Mouse (Mus musculus) midbrain, embryonic 15.5 days (tissue): ENCODE data around the gene Cct4. TPM values are rescaled to one million over a fixed set of nuclear protein-coding genes. Genes with fewer than 3 reads are reported as not detected.
A peak's percentile ranks its signal among the peaks of the same experiment; 100 is the strongest.

Experiments used
- ATAC-seq: fragments of 200-750 bp; cut with Nextera tagmentation; replicated peaks from 2 replicates; pipeline ENCODE4 v1.8.0; 2017; ENCODE audit warnings: moderate TSS enrichment
- H3K27ac ChIP-seq: fragments of 300-500 bp; sonication (generic); 2 replicates; pipeline ENCODE4 v1.5.1; 2015; ENCODE audit warnings: mild to moderate bottlenecking, inconsistent platforms
- H3K27me3 ChIP-seq: fragments of 300-500 bp; sonication (generic); replicated peaks from 2 replicates; pipeline ENCODE4 v1.6.1; 2015; ENCODE audit warnings: inconsistent platforms
- H3K36me3 ChIP-seq: fragments of 300-500 bp; sonication (generic); replicated peaks from 2 replicates; pipeline ENCODE4 v1.6.1; 2015; ENCODE audit warnings: inconsistent platforms
- H3K4me1 ChIP-seq: fragments of 300-500 bp; sonication (generic); 2 replicates; pipeline ENCODE4 v1.6.1; 2015; ENCODE audit warnings: inconsistent platforms
- H3K4me2 ChIP-seq: fragments of 300-500 bp; sonication (generic); 2 replicates; pipeline ENCODE4 v1.6.1; 2015; ENCODE audit warnings: inconsistent platforms, mild to moderate bottlenecking, moderate library complexity
- H3K4me3 ChIP-seq: fragments of 300-500 bp; sonication (generic); 2 replicates; pipeline ENCODE4 v1.5.1; 2015; ENCODE audit warnings: mild to moderate bottlenecking, inconsistent platforms
- H3K9ac ChIP-seq: fragments of 300-500 bp; sonication (generic); 2 replicates; pipeline ENCODE4 v1.6.1; 2015; ENCODE audit warnings: mild to moderate bottlenecking, inconsistent platforms
- H3K9me3 ChIP-seq: fragments of 300-500 bp; sonication (generic); 2 replicates; pipeline ENCODE4 v1.6.1; 2016; ENCODE audit warnings: inconsistent platforms
- WGBS: fragments of 180-500 bp; shearing (Covaris S2); methylation state at CpG from one replicate; pipeline ENCODE4 v1.1.7; 2015; ENCODE audit warnings: mixed read lengths; 5-methylcytosine and 5-hydroxymethylcytosine counted together
- polyA plus RNA-seq: library from polyadenylated mRNA; unstranded; fragments of >200 nt; fragmentation: Nextera tagmentation; extraction: Ambion mirVana; gene quantifications from 2 replicates; pipeline ENCODE4 v1.2.1, GENCODE M21; 2015

Gene Cct4
- polyA plus RNA-seq, 1 experiment from 2014 or later: 275 TPM

DNA sequence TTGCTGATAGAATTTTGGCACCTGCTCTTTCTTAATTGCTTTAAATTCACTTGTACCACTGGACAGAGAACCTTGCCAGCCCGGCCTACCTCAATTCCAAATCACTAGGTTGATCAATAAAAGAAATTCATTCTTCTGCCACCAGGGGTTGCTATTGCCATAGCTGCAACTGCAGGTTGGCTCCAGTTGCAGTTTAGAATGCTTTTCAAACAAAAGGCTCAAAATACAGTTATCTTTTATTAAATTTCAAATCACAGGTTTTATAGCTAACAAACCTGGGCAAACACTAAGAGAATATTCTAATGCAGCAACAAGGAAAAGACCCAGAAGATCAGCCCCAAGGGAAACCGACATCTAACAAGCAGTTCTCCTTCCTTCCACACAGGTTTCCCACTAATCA, 3.0 kb upstream of the Cct4 start:
- H3K27me3 ChIP-seq: no peaks in the 10 kb centered on the region
- no peak overlapping the region for H3K4me2 ChIP-seq
- no peaks in the 10 kb centered on the region for H3K36me3 ChIP-seq
- peaks cover 17% of the 10 kb centered on the region for H3K4me1 ChIP-seq
- H3K4me3 ChIP-seq: no peak overlapping the region
- no peak overlapping the region for H3K9ac ChIP-seq
- peak overlapping the region; percentile 64 for H3K27ac ChIP-seq
- no peaks in the 10 kb centered on the region for H3K9me3 ChIP-seq
- ATAC-seq: no peak
- 59% methylated on average over 2 of the region's 2 CpGs for WGBS

DNA sequence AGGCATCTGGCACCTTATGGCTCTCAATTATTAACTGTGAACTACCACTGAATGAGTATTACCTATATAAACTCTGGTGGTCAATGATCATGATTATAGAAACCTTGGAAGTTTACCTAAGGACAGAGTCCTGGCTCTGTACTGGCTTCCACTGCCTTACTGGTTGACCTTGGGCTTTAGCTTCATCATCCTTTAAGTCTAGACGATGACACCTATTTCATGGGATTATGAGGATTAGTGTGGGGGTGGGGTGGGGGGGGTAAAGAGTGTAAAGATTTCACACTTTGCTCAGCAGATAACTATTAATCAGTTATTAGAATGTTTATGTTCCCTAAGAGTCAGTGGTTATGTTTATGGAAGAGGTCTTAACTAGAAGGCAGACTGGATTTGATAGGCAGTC, 533 bp upstream of the Cct4 start:
- 29% methylated on average over 1 of the region's 1 CpGs for WGBS
- ATAC-seq: peak; percentile 29

DNA sequence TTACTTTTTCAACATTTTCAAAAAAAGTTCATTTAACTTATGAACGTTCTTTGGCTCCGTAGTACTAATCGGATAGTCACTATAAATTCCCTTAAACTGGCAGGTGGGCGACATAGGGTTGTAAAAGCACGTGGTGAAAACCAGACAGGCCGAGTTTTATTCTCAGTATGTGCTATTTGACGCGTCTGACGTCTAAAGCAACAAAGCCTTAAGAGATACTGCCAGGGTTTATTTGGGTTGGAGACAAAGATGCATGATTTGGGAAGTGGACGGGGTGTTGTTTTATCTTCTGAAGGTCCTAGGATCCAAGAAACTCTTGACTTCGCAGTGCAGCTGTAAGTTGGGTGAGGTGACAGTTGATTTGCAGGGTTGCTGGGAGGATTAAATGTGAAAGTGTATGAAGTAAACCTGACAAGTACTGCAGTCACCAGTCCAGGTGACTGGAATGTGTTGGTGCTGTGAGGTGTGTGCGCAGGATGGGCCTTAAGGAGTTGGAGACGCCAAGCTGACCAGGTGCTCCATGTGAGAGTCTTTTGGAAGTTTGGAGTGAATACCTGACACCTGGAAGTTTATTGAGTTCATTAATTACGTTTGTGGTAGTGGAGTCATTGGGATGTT, 1.0 kb downstream of the Cct4 start:
- H3K27ac ChIP-seq: peak overlapping the region; percentile 82; the same call in 1 of the 2 replicates

More for the DNA sequence above, 533 bp upstream of the Cct4 start:
- no peaks in the 10 kb centered on the region for H3K9me3 ChIP-seq
- peak overlapping the region; percentile 76 for H3K9ac ChIP-seq
- peak overlapping the region; percentile 82 for H3K27ac ChIP-seq
- H3K4me3 ChIP-seq: peak overlapping the region; percentile 81
- peaks cover 11% of the 10 kb centered on the region; the same call in 1 of the 2 replicates for H3K36me3 ChIP-seq
- peak overlapping the region; percentile 94 for H3K4me2 ChIP-seq
- H3K4me1 ChIP-seq: peaks cover 14% of the 10 kb centered on the region
- no peaks in the 10 kb centered on the region for H3K27me3 ChIP-seq

DNA sequence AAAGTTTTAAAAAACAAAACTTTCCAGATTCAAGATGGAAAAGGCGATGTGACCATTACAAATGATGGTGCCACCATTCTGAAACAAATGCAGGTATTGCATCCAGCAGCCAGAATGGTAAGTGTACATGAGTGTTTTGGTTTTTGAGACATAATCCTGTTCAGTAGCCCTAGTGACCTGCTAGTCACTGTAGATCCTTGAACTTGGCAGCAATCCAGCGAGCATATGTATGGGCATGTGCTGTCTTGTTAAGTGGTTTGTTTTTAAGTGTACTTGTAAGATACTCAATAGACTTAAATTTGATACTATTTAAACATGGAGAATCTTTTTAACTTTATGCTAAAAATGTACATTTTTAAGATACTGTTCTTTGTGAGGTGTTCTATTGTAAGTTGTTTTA, 4.0 kb downstream of the Cct4 start:
- H3K4me1 ChIP-seq: peaks cover 14% of the 10 kb centered on the region
- WGBS: 93% methylated on average over 2 of the region's 2 CpGs
- no peaks in the 10 kb centered on the region for H3K27me3 ChIP-seq
- H3K4me2 ChIP-seq: no peak overlapping the region
- H3K36me3 ChIP-seq: peaks cover 37% of the 10 kb centered on the region
- no peak overlapping the region for H3K9ac ChIP-seq
- ATAC-seq: no peak
- no peak overlapping the region for H3K27ac ChIP-seq
- H3K9me3 ChIP-seq: no peaks in the 10 kb centered on the region
- no peak overlapping the region for H3K4me3 ChIP-seq

More for the DNA sequence above, 1.0 kb downstream of the Cct4 start:
- WGBS: 12% methylated on average over 14 of the region's 14 CpGs
- Histone ChIP-seq H3K9me3 (no peaks in the 10 kb centered on the region), H3K4me1 (peaks cover 14% of the 10 kb centered on the region), H3K4me2 (peak overlapping the region; percentile 94), H3K9ac (peak overlapping the region; percentile 76), H3K27me3 (no peaks in the 10 kb centered on the region), H3K4me3 (peak overlapping the region; percentile 81), H3K36me3 (peaks cover 24% of the 10 kb centered on the region)
- ATAC-seq: no peak

DNA sequence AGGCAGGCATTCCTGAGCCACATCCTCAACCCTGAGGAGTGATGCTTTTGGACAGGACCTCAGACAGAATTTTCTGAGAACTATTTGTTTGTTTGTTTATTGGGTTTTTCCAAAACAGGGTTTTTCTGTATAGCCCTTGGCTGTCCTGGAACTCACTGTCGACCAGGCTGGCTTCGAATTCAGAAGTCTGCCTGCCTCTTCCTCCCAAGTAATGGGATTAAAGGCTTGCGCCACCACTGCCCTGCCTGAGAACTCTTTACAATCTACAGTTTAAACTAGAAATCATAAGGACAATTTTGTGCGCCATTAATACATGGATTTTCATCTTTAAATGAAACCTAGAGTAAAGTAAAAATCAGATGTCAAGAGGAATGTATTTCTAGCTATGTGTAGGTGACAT, 5.1 kb downstream of the Cct4 start:
- no peaks in the 10 kb centered on the region for H3K27me3 ChIP-seq
- 94% methylated on average over 4 of the region's 4 CpGs for WGBS
- H3K9me3 ChIP-seq: no peaks in the 10 kb centered on the region
- H3K27ac ChIP-seq: no peak overlapping the region
- ATAC-seq: no peak
- peaks cover 49% of the 10 kb centered on the region for H3K36me3 ChIP-seq
- H3K4me3 ChIP-seq: no peak overlapping the region
- H3K4me1 ChIP-seq: peaks cover 14% of the 10 kb centered on the region
- H3K4me2 ChIP-seq: no peak overlapping the region
- H3K9ac ChIP-seq: no peak overlapping the region

DNA sequence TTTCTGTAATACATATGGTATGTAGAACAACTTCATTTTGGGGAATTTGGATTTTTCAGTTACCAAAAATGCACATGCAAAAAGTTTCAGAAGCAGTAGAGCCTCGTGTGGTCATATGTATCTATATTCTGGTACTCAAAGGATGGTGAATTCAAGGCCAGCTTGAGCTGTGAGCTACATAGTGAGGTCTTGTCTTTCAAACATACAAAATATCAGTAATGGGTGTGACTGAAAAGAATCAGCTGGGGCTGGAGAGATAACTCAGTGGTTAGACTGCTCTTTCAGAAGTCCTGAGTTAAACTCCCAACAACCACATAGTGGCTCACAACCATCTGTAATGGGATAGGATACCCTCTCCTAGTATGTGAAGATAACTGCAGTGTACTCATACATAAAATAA, 8.0 kb downstream of the Cct4 start:
- Histone ChIP-seq H3K9me3 (no peaks in the 10 kb centered on the region), H3K36me3 (peaks cover 69% of the 10 kb centered on the region), H3K4me3 (no peak overlapping the region), H3K9ac (no peak overlapping the region), H3K4me2 (no peak overlapping the region), H3K27me3 (no peaks in the 10 kb centered on the region), H3K27ac (no peak overlapping the region), H3K4me1 (no peaks in the 10 kb centered on the region)
- 77% methylated on average over 1 of the region's 1 CpGs for WGBS
- no peak for ATAC-seq

DNA sequence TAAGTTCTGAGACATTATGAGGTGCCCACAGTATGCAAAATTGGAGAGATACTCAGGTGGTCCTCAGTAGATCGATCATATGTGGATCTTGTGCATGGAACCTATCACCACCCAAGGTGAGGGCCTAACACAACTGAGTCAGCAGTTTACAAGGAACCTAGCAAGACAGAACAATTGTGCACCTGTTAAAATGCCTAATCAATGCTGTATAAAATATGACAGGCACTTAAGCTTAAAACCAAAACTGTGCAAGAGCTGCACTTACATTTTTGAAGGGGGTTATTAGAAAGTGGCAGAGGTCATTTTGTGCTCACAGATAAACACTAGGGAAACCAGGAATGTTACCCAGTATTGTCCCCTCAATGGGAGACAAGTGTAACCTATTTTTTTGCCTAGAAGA, 15.0 kb downstream of the Cct4 start:
- Histone ChIP-seq H3K4me2 (no peak overlapping the region), H3K9ac (no peak overlapping the region), H3K36me3 (peaks cover 38% of the 10 kb centered on the region), H3K9me3 (no peaks in the 10 kb centered on the region), H3K4me1 (peaks cover 7% of the 10 kb centered on the region), H3K4me3 (no peak overlapping the region), H3K27ac (no peak overlapping the region), H3K27me3 (no peaks in the 10 kb centered on the region)
- ATAC-seq: no peak
- WGBS: 94% methylated on average over 1 of the region's 1 CpGs

DNA sequence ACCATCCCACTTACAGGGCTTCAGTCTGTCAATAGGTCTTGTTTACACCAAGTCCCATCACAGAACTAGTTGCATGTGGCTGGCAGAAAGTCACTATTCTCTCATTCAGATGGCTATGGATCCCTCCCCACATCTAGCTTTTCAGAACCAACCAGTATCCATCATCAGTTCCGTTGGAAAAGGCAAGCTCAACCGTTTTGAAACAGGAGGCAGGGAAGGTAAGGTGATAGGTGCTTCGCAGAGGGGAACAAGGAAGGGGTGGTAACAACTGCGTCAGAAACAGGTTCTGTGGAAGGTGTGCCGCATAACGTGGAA, 16.8 kb downstream of the Cct4 start:
- H3K36me3 ChIP-seq: peaks cover 22% of the 10 kb centered on the region
- no peaks in the 10 kb centered on the region for H3K27me3 ChIP-seq
- peaks cover 7% of the 10 kb centered on the region for H3K4me1 ChIP-seq
- WGBS: 7% methylated on average over 6 of the region's 6 CpGs
- H3K9me3 ChIP-seq: no peaks in the 10 kb centered on the region
- peak; percentile 61 for ATAC-seq
- peak overlapping the region; percentile 50 for H3K9ac ChIP-seq
- peak overlapping the region; percentile 95 for H3K27ac ChIP-seq
- peak overlapping the region; percentile 51 for H3K4me3 ChIP-seq
- peak overlapping the region; percentile 61 for H3K4me2 ChIP-seq

DNA sequence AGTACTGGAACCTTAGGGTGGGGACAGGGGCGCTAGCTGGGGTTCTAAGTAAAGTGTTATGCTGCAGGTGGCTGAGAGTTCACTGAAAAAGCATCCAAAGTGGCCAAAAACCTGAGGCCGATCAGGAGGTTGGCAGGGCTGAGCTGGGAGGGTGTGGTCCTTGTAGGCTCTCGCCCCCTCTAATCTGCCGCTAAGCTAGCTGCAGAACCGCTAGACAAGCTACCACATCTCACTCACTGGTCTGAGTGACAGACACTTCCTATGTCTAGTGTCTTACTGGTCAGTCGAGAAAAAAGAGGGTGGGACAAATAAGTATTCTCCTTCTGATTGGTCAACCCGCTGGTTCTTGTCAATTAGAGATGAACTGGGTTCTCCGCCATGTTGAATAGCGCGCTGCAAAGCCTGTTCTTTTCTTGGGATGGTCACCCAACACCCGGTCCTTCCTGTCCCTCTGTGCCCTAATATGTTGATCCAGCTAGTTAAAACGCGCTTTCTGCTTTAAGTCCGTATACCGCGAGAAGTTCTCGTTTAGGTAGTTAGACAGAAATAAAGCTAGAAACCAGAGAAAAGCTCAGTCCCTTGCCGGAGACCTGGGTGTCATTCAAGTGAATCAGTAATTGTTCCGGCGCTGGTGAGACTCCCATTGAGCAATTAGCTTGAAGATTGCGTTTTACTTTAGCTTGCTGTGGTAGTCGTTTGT, 17.3 kb downstream of the Cct4 start, which contains the start of gene Fam161a:
Gene Fam161a, plus strand, starts transcription at position 51 of the 700 bp plus-strand sequence.
- Histone ChIP-seq H3K36me3 (peaks cover 17% of the 10 kb centered on the region), H3K27me3 (no peaks in the 10 kb centered on the region), H3K4me2 (peak within 1 kb of the TSS; percentile 61), H3K27ac (peak within 1 kb of the TSS; percentile 95), H3K4me3 (peak within 1 kb of the TSS; percentile 51), H3K9ac (peak within 1 kb of the TSS; percentile 64), H3K9me3 (no peaks in the 10 kb centered on the region), H3K4me1 (peaks cover 7% of the 10 kb centered on the region)
- ATAC-seq: peak; percentile 97
- WGBS: 2% methylated on average over 22 of the region's 22 CpGs

DNA sequence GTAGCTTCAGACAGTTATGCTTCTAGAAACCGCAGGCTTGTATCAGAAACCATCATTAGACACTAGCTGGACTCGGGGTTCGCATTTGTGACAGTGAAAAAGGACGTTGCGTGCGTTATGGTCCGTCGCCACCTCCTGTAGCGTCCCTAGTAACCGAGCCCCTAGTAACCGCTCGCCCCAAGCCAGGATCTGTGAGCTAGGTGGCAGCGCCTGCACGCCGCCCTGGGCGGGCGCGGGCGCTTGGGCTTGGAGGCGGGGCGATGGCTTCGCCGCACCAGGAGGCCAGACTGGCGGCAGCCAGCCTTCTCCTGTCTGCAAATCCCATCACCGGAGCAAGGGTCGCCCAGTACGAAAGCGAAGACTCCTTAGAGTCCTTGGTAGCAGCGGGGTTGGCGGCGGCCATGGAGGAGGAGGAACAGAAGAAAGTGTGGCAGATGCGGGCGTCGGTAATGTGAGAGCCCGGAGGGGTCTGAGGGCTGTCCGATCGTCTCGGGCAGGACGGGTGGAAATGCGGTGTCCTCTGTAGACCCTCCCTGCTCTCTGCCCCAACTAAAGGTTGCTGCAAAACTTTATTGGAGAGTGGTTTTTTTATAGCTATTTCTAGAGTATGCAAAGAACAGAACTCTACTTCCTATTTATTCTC, 18.0 kb downstream of the Cct4 start:
- WGBS: under 1% methylated on average over 40 of the region's 40 CpGs
- no peaks in the 10 kb centered on the region for H3K9me3 ChIP-seq
- H3K4me1 ChIP-seq: peaks cover 7% of the 10 kb centered on the region
- peak overlapping the region; percentile 64 for H3K9ac ChIP-seq
- ATAC-seq: peak; percentile 97
- peak overlapping the region; percentile 95 for H3K27ac ChIP-seq
- H3K27me3 ChIP-seq: no peaks in the 10 kb centered on the region
- peak overlapping the region; percentile 61 for H3K4me2 ChIP-seq
- peaks cover 16% of the 10 kb centered on the region for H3K36me3 ChIP-seq
- peak overlapping the region; percentile 51 for H3K4me3 ChIP-seq

DNA sequence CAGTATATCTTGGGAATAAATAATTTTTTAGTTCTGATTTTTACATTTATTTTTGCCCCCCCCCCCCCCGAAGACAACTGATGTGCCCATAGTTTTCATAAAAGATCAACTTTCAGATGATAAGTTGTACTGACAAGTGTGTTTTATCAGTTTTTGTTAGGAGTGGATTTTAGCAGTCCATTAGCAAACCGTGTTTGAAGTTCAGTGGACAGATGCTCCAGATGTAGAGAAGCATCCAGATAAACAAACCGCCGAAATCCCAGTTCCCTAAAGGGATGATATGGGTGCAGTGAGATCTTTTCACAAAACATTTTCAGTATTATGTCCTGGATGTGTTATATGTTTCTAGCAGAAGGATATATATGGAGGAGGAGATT, 18.5 kb downstream of the Cct4 start:
- 36% methylated on average over 4 of the region's 4 CpGs for WGBS
- Histone ChIP-seq H3K9me3 (no peaks in the 10 kb centered on the region), H3K4me2 (peak overlapping the region; percentile 61), H3K36me3 (peaks cover 10% of the 10 kb centered on the region), H3K4me3 (peak overlapping the region; percentile 51), H3K27ac (peak overlapping the region; percentile 95), H3K27me3 (no peaks in the 10 kb centered on the region), H3K4me1 (peaks cover 7% of the 10 kb centered on the region), H3K9ac (peak overlapping the region; percentile 64; the same call in 1 of the 2 replicates)
- ATAC-seq: no peak

DNA sequence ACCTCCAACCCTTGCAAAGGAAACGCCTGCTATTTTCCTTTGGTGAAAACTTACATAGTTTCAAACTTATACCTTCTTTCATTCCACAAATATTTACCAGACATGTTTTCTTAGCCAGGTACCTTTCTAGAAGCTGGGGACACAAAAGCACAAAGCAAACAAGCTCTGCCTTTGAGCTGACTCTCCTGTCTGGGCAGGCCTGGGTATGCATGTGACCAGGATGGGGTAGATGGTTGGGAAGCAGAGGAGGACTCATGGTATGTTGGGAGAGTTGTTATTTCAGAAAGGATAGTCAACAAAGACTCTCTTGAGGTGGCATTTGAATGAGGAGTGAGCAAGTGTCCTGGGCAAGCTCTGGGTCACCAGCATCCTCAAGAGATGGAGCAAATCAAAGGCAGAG, 22.8 kb downstream of the Cct4 start:
- Histone ChIP-seq H3K36me3 (no peaks in the 10 kb centered on the region), H3K4me3 (no peak overlapping the region), H3K9ac (no peak overlapping the region), H3K9me3 (no peaks in the 10 kb centered on the region), H3K4me1 (no peaks in the 10 kb centered on the region; the same call in none of the 2 replicates), H3K27me3 (no peaks in the 10 kb centered on the region), H3K4me2 (no peak overlapping the region), H3K27ac (no peak overlapping the region)
- no peak for ATAC-seq
- 87% methylated on average over 1 of the region's 1 CpGs for WGBS
